Mouse (Mus musculus) heart, postnatal 14 days (tissue): ENCODE measurements around the gene 6820408C15Rik. TPM values are rescaled to one million over a fixed set of nuclear protein-coding genes. Genes with fewer than 3 reads are reported as not detected.
A peak's percentile ranks its signal among the peaks of the same experiment; 100 is the strongest.

ENCODE experiments used
- DNase-seq, 2 experiments: peaks; one replicate each; pipeline ENCODE4 v3.0.0; 2021 to 2022
- intact Hi-C: fragments of 180-260 bp; cut with DNase I; formaldehyde crosslinking; loops from one replicate; pipeline ENCODE4 v1.15.1; 2025
- long read RNA-seq, 2 experiments: library from polyadenylated mRNA; stranded (forward); transcript quantifications; one replicate each; pipeline ENCODE4 v2.0.0; 2021
- total RNA-seq, 2 experiments: library from RNA; stranded (reverse); gene quantifications; 2 replicates each; pipeline ENCODE4 v1.2.3; 2021

Gene 6820408C15Rik
- 1 to 10 TPM; 2.6 to 2.7 TPM for total RNA-seq
- long read RNA-seq, experiment 1, partial matches to known transcripts: 1 of 5 reads
- long read RNA-seq, experiment 1, other reads (novel, unspliced or antisense): 4 of 5 reads
- long read RNA-seq, experiment 2, partial matches to known transcripts: 1 of 9 reads
- long read RNA-seq, experiment 2, other reads (novel, unspliced or antisense): 8 of 9 reads

DNA sequence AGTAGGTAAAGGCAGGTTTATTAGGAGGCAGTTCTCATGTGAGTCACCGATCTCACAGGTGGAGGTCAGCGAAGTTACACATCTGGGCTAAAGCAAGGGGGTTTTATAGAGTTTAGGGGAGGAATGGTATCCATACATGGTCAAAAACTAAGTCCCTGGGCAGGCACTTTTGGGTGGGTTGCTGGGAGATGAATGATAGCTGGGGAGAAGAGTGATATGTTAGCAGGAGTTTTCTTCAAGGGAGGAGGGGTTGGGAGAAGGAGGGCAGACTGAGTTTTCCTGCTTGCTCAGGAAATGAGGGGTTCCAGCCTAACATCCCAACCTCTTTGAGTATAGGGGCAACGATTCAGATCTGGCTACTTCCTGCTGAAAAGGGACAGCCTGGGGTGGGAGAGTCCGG lies at the start of gene 6820408C15Rik:
TSS of gene 6820408C15Rik (plus strand) at position 301 of the 400 bp plus-strand sequence.
- intact Hi-C loops: no loop called here
- DNase-seq: no peak

DNA sequence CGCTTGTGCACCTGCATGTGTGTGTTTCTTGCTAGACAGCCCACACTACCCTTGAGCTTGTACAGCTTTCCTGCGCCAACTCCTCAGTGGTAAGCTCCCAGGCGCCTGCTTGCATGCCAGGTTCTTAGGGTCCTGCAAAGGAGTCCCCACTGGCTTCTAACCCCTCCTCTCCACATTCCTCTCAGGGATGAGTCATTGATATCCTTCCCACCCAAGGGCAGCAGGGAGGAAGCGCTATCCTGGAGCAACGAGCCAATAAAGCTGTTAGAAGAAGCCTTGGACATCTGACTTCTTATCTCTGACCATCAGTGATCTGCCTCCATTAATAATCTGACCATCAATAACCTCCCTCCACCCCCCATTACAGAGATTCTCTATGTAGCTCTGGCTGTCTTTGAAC lies 47.5 kb upstream of the 6820408C15Rik start:
- DNase-seq: no peak
- intact Hi-C loops: loop anchor here (2.0 to 5.0 kb wide), 5 partner anchors 36 to 339 kb away; partner anchors contain the start of genes Rbck1 and Srxn1

DNA sequence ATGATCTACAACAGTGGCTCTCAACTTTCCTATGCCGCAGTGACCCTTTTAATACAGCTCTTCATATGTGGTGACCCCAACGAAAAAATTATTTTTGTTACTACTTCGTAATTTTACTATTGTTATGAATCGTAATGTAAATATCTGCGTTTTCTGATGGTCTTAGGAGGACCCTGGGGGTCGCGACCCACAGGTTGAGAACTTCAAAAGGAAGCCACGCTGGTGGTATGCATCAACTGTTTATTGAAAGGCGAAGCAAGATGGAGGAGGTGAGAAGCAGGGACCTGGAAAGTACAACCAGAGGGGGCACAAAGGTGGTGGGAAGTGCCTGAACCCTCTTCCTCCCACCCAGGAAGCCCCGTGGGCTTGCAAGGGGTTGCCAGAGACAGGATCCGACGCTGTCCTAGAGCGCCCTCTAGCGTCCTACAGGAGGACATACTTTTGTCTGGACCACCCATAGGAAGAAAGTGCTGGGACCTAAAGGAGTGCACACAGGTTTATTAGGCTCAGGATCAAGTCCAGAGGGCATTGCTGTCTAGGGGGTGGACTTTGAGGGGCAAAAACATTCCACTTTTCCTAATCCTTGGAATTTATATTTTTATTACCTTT lies 46.8 kb upstream of the 6820408C15Rik start:
- intact Hi-C loops: loop anchor here (2.0 to 5.0 kb wide), 5 partner anchors 36 to 340 kb away; partner anchors contain the start of genes Rbck1 and Srxn1
- peak; percentile 64 to 75 for DNase-seq

DNA sequence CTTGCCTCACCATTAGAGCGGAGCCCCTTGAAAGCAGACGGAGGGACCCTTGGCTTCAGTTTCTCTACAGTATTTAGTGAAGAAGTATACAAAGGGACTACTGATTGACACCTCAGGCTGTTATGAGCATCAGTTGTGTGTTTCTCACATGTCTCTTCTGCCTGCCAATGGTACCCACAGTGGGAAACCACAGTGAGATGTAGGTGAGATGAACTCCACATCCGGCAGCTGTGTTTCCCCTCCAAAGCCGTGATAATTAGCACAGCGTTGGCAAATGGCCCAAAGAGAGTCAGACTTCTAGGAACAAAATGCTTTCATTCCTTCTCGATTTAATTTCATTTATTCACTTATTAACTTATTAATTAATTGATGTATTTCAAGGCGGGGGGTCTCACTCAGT lies 43.3 kb upstream of the 6820408C15Rik start:
- no peak for DNase-seq
- intact Hi-C loops: no loop called here

DNA sequence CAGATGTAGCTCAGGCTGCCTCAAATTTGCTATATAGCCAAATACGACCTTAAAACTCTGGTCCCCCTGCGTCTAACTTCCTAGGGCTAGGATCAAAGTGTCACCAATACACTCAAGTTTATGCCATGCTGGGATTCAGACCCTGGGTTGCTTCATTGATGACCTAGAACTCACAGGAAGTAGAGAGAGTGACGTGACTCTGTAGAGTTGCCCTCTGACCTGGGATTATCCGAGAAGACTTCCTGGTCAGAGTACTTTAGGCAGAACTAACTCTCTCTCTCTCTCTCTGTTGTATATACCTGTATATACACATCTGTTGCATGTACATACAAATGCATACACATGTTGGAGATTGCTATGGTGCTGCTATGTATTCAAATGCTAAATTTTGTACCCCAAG lies 42.7 kb upstream of the 6820408C15Rik start:
- no peak for DNase-seq
- intact Hi-C loops: no loop called here

DNA sequence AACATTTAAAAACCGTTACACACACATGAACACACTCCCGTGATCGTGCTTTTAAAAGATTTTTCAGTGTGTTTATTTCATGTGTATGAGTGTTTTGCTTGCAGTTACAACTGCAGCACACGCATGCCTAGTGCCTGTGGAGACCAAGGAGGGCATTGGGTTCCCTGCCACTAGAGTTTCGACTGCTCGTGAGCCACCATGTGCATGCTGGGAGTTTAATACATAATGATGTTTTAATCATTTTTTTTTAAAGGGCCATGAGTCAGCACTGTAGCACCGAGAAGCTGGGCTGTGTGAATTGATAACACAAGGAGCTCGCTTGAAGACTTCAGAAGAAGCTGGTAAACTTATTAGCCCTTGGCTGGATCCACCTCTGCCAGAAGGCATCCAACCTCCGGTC lies 41.8 kb upstream of the 6820408C15Rik start:
- no peak for DNase-seq
- intact Hi-C loops: no loop called here

DNA sequence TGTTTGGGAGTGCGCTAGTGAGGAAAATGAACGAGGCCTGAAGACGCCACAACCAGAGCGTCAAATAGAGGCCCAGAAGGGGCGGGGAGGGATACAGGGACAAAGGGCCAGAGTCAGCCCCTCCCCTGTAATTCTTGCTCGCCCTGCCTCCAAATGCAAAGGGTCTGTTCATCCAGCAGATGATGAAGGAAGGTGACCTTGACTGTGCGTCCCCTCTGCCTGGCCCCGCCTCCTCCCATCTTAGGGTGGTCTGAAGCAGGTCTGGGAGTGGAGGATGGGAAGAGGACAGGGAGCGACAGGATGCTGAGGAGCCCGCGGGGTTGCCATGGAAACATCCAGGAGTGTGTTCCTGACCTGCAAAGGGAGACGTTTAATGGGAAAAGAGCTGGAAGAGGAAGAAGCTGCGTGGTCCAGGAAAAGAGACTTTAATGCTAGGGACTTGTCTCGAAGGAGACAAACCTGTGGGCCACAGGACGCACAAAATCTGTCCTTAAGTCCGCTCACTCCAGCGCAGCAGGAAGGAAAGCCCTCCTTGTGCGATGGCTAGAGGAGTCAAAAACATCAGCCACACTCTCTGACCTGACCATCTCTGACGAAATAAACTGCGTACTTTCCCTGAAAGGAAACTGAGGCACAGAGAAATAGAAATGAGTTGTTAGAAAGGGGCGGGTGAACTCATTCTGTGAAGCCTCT lies 39.6 kb upstream of the 6820408C15Rik start:
- intact Hi-C loops: no loop called here

DNA sequence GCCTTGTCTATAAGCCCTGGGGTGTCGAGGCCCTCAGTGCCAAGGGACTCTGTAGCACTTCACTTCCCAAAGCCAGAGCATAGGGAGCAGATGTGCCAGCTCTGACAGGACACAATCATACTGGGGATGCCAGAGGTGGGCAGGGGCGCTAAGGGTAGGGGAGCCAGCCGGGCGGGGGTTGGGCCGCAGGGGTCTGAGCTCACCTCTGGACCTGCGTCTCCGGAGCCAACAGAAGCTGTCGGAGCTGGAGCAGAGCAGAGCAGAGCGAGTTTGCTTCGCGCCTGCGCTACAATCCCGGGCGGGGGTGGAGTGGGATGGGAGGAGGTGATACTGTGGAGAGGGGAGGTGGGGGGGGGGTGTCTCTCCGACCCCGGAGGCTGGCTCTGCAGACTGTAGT lies 39.0 kb upstream of the 6820408C15Rik start, which contains the start of gene Nrsn2:
TSS of gene Nrsn2 (minus strand) at position 294 of the 397 bp plus-strand sequence.
- intact Hi-C loops: no loop called here
- DNase-seq: no peak

More for the DNA sequence above, 39.6 kb upstream of the 6820408C15Rik start:
- no peak for DNase-seq

DNA sequence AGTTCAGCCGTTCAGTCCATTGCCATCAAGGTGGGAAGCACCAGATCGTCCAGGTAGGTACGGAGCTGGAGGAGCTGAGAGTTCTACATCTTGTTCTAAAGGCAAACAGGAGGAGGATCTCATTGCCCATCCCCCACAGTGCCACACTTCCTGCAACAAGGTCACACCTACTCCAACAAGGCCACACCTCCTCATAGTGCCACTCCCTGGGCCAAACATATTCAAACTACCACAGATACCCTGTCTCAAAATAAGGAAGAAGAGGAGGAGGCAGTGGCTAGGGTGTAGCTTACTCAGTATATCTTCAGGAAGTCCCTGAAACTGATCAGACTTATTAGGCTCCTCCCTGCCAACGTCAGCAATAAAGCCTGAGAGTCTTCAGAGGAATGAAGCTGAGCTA lies 31.2 kb upstream of the 6820408C15Rik start:
- intact Hi-C loops: no loop called here
- no peak for DNase-seq

DNA sequence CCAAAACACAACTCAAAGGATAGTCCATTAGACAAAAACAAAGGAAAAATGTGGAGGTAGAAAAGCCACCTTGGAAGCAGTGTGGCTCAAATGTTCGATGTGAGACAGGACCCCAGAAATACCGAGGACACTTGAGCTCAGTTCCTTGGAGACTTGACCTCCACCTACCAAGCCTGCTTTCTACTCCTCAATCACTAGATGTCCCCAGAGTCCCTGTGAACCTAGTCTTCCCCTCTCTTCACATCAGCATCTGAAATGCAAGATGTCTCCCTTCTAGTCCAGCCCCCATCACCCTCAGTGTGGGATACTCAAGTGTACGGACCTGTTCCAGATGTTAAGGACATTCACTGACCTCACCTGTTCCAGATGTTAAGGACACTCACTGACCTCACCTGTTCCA lies 22.6 kb upstream of the 6820408C15Rik start:
- peak in 1 of 2 experiments; percentile 58 for DNase-seq
- intact Hi-C loops: loop anchor here (1.0 kb wide), 1 partner anchor 45 kb away; no protein-coding TSS in a partner anchor

DNA sequence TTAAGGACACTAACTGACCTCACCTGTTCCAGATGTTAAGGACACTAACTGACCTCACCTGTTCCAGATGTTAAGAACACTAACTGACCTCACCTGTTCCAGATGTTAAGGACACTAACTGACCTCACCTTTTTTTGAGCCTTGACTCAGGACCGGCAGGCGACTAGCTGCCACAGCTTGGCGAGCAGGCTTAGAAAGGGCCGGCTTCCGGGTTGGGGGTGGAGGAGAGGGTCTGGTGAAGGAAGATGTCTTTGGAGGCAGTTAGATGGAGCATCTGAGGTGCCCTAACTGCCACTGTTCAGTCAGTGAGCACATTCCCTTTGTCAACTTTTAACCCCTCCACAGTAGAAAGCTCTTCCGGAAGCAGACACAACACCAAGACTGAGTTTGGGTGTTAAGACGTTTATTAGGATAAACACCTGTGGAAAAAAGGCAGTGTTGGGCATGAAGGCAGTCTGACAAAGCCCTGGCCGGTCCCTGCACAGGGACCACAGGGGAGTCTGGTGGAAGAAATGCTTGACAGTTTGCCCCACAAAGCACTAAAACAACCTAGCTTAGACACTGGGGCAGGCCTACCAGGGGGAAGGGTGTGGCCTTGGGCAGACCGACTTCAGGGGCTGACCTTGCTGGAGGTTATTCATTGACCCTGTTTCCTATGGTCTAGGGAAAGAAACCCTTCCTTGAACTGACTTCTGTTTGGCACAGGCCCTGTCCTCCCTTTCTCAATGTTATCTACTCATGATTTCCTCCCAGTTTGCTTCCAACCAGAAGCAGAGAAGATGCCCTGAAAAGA lies 22.0 kb upstream of the 6820408C15Rik start:
- DNase-seq: no peak
- intact Hi-C loops: no loop called here

DNA sequence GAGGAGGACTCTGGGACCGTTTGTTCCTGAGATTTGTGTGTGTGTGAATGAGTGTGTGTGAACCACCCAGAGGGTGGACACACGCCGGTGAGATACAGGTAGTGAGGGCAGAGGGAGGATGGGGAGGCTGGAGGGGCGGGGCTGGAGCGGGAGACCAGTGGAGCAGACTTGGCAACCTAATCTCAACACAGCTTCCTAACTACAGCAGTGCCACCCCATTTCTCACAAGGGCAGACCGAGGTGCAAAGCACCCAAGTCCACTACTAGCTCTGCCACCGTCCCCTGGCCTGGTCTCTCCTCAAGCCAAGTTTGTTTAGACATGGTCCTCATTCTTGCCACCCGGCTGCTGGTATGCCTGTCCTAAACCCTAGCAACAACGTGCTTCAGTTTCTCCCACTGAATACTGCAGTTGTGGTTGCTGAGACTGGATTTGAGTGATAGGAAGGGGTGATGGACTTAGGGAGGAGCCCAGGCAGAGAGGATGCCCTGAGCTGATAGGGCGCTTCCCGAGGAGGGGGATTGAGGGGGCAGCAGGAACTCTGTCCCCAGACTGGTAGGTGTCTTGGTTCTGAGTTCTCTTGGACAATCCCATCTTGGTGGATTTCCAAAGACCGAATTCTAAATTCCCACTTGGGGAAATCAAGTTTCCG lies 20.0 kb upstream of the 6820408C15Rik start:
- no peak for DNase-seq
- intact Hi-C loops: no loop called here

DNA sequence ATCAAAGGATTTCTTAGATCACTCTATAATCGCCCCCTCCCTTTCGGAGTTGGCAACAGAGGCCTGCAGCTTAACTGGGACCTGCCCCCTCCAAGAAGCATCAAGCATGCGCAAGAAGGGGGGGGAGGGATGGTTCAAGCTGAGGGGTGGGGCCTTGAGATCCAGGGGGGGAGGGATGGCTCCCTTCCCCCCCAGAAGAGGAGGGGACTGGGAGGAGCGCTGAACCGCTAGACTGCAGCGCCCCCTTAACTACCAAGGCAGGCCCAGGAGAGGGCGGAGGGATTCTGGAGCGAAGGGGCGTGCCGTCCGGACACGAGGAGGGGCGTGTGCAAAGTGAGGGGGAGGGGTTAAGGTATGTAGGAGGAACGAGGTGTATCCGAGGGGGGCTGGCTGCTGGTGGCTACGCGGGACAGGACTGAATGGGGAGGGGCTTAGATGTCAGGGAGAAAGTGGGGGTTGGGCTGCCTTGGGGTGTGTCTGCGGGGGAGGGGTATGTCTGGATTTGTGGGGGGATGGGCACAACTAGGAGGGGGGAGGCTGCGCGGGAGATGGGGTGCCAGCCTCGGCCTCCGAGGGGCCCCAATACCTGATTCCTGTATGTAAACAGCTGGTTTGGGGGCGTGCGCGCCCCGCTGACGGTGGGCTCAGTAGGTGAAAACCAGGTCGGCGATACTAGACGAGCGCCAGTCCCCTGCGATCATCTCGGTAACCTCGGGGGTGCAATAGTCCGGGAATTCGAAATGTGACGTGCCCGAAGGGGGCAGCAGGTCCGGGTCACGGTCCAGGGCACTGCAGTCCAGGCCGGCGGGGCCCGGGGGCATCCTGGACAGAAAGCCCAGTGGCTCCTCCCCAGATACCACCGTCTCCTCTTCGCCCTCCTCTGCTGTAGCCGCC lies 19.0 kb upstream of the 6820408C15Rik start:
- intact Hi-C loops: loop anchor here (1.0 kb wide), 1 partner anchor 18 kb away; no protein-coding TSS in a partner anchor
- DNase-seq: peak; percentile 83 to 89

DNA sequence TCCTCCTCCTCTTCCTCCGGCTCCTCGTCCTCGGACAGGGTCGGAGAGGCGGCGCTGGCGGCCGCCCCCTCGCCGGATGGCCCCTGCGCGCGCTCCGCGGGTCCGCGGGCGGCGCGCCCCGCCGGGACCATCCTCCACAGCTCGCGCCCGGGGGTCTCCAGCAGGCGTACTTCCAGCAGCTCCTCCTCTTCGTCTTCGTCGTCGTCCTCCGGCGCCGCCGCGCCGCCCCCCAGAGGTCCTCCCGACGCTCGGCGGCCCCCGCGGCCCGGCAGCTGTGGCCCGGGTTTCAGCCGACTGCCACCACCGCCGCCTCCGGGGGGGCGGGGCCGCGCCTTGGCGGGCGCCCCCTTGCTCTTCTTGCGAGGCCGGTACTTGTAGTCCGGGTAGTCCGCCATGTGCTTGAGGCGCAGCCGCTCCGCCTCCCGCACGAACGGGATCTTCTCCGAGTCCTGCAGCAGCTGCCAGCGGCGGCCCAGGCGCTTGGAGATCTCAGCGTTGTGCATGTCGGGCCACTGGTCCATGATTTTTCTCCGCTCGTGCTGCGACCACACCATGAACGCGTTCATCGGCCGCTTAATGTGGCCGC lies 18.3 kb upstream of the 6820408C15Rik start:
- DNase-seq: peak; percentile 88 to 89
- intact Hi-C loops: loop anchor here (1.0 kb wide), 1 partner anchor 17 kb away; no protein-coding TSS in a partner anchor

DNA sequence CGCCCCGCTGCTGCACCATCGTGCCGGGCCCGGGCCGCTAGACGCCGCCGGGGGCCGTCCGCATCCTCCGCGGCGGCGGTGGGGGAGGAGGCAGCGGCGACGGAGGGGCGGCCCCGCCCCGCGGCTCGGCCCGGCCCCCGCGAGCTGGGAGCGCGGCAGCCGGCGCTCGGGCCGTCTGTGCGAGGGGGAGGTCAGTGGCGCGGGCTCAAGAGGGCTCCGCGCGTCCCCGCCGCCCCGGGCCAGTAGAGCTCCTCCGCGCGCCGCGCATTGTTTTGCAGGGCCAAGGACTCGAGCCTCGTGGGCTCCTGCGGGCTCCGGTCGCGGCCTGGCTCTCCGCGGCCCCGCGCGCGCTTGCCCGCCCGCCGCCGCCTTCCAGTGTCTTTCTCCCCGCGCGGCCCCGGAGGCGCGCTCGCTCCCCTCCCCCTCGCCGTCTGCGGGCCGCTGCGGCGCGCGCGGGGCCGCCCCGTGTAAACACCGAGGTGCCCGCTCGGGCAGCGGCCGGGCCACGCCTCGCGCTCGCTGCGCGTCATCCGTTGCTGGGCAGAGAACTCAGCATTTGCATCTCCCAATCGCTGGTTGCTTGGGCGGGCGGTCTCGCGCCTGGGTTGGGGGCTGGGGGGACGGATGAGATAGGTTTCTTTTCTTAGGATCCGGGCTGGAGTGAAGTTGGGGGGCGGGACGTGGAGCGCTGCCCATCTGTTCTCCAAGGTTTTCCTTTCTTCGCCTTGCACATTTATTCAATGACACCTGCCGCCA lies 17.5 kb upstream of the 6820408C15Rik start, which contains the start of gene Sox12:
TSS of gene Sox12 (minus strand) at position 384 of the 756 bp plus-strand sequence.
- intact Hi-C loops: loop anchor here (1.0 kb wide), 1 partner anchor 16 kb away; no protein-coding TSS in a partner anchor
- peak; percentile 98 to 100 for DNase-seq

DNA sequence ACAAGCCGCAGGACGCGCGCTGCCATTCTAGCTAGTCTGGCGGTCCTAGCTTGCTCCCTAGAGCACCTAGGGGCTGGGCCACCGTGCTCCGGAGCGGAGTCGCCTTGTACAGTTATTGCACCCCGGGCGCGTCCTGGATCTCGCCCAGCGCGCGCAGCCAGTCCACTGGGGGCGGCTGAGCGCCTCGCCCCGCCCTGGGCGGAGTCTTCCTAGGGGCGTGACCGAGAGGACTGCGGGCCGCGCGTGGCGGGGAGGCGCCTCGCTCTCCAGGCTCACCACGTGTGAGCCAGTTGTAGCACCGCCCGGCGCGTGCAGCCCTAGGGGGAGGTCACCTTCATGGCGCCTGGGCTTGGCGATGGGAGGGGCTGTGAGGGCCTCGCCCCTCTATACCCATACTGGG lies 16.7 kb upstream of the 6820408C15Rik start:
- peak; percentile 97 to 98 for DNase-seq
- intact Hi-C loops: no loop called here

DNA sequence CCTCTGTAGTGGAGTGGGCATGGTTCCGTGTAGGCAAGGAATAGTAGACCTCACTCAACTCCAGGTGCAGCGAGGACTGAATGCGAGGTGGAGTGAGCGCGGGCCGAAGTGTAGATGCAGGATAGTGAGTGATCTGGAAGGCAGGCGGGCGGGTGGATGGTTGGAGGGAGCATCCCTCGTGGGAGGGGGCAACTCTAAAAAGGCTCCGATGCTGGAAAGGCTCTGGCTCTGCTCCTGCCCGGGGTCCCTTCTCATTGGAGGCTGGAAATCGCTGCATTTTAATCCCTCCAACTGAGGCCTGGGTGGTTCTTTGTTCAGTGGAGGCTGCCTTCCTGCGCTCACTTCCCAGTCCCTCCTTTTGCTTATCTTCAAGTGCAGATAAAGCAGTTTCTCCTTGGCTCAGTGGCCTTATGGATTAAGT lies 16.3 kb upstream of the 6820408C15Rik start:
- DNase-seq: no peak
- intact Hi-C loops: no loop called here

DNA sequence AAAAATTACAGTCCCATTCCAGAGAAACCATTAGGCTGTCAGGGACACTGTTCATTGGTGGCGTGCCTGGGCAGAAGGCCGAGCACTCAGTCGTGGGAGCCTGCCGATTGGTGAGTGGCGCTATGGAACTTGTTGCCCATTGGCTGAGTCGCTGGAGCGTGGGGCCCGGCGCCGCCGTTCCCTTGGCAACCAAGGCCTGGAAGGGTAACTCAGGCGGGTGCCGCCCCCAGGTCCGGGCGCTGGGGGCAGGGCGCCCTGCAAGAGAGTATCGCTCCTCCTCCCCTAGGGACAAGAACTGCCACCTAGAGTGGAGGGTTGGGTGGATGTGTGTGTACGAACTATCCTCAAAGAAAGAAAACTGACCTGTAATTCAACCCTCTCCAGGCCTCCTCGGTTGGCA lies 9.3 kb upstream of the 6820408C15Rik start:
- peak; percentile 93 to 95 for DNase-seq
- intact Hi-C loops: no loop called here
